Mouse (Mus musculus) bone marrow, adult 2 months (tissue): ENCODE results near the gene Cd3g.

Source experiments
- CTCF ChIP-seq: fragments of 200-500 bp; IDR thresholded peaks from 2 replicates; pipeline ENCODE4 v1.5.1; 2011; ENCODE audit warnings: low read length, control low read depth; ENCODE audit not compliant: control insufficient read depth, insufficient read depth
- POLR2A ChIP-seq: fragments of 200-500 bp; IDR thresholded peaks from 2 replicates; pipeline ENCODE4 v1.6.1; 2011; ENCODE audit warnings: low read depth, mild to moderate bottlenecking, control low read depth, low read length, borderline replicate concordance; ENCODE audit not compliant: control insufficient read depth

GRCm38 (mm10) chr9:44991821-44992220 lies 11.6 kb upstream of the Cd3g start:
- TF ChIP-seq CTCF (no peak), POLR2A (no peak)
